Mouse (Mus musculus) layer of hippocampus, postnatal 36 days (tissue): ENCODE measurements around the gene Hdac11. TPM values are rescaled to one million over a fixed set of nuclear protein-coding genes. Genes with fewer than 3 reads are reported as not detected.
A peak's percentile ranks its signal among the peaks of the same experiment; 100 is the strongest.
"Not testable (repeated sequence)": the region's sequence is repeated elsewhere in the genome, so short reads cannot be mapped to it uniquely, and the experiment has no call there.

ENCODE experiments used
- DNase-seq, 2 experiments: peaks; one replicate each; pipeline ENCODE4 v3.0.0; 2022
- total RNA-seq, 2 experiments: library from RNA; stranded (reverse); gene quantifications; 2 replicates each; pipeline ENCODE4 v1.2.3; 2021

The Hdac11 gene
- total RNA-seq, 2 experiments from 2014 or later: 143 to 159 TPM

GRCm38 (mm10) chr6:91205346-91205745, 48.9 kb downstream of the Hdac11 start:
- no peak for DNase-seq

- DNase-seq: no peak
These were observed 49.3 kb downstream of the Hdac11 start for GRCm38 (mm10) chr6:91205791-91206190.

- no peak for DNase-seq
These were observed 51.0 kb downstream of the Hdac11 start for GRCm38 (mm10) chr6:91207491-91207890.

- DNase-seq: no peak
These were observed 53.3 kb downstream of the Hdac11 start for GRCm38 (mm10) chr6:91209780-91210179.

- DNase-seq: no peak
These were observed 54.4 kb downstream of the Hdac11 start for GRCm38 (mm10) chr6:91210852-91211251.

GRCm38 (mm10) chr6:91212155-91212554, 55.7 kb downstream of the Hdac11 start, which contains the start of gene Fbln2:
Fbln2 (plus strand) TSS chr6:91212455.
- DNase-seq: not testable (repeated sequence)

- DNase-seq: peak; percentile 39 to 44
These were observed 56.1 kb downstream of the Hdac11 start for GRCm38 (mm10) chr6:91212571-91212970.

- no peak for DNase-seq
These were observed 57.1 kb downstream of the Hdac11 start for GRCm38 (mm10) chr6:91213287-91214218.

GRCm38 (mm10) chr6:91215454-91215853, 59.0 kb downstream of the Hdac11 start:
- DNase-seq: no peak

GRCm38 (mm10) chr6:91218445-91218844, 62.0 kb downstream of the Hdac11 start:
- no peak for DNase-seq

GRCm38 (mm10) chr6:91218871-91219270, 62.4 kb downstream of the Hdac11 start:
- DNase-seq: no peak

- no peak for DNase-seq
These were observed 63.6 kb downstream of the Hdac11 start for GRCm38 (mm10) chr6:91220062-91220461.

- no peak for DNase-seq
These were observed 64.6 kb downstream of the Hdac11 start for GRCm38 (mm10) chr6:91221094-91221493.

- no peak for DNase-seq
These were observed 66.4 kb downstream of the Hdac11 start for GRCm38 (mm10) chr6:91222694-91223346.

Other genes with a start within 250 kb of the Hdac11 start
- 100 to 1,000 TPM; 243 to 261 TPM for gene Iqsec1, start 168.0 kb upstream of the Hdac11 start, total RNA-seq
- 10 to 100 TPM; 19.1 to 24.7 TPM for gene Nup210, start 39.8 kb upstream of the Hdac11 start, total RNA-seq
- 10 to 100 TPM in 1 of 2 experiments, 1 to 10 TPM in 1; 9.3 to 10.3 TPM for gene Fbln2, start 55.8 kb downstream of the Hdac11 start, total RNA-seq